Mouse (Mus musculus): Measurements from ENCODE around the gene Rps26.

DNA sequence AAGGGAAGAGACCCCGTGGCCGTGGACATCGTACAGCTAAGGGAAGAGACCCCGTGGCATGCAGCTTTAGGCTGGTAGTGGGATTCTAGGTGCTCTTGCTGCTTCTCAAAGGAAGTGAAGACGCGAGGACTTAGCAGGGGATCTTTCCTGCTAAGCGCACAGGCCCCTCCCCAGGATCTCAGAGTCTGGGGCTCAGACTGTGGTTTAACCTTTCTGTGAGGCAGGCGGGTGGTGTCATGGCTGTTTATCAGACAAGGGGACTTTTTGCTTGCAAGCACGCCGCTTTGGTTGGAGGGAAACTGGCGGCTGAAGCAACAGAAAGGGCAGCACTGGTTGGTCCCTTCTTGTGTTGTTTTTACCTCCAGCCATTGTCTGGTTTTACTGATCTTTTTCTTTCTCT is 10.5 kb upstream of the Rps26 start:
- TF ChIP-seq CTCF (IDR thresholded peaks at IDR 0.05; ENCODE audit: low read depth, low read length) (no peak), GATA2 (IDR thresholded peaks at IDR 0.05; ENCODE audit: borderline replicate concordance, low read depth, low read length) (no peak), GATA1 (IDR thresholded peaks at IDR 0.05; ENCODE audit: borderline replicate concordance, low read length) (no peak), POLR2AphosphoS5 (IDR thresholded peaks at IDR 0.05; ENCODE audit: insufficient replicate concordance, low read depth, low read length) (no peak)

Measured in G1E (cell line).